Mouse (Mus musculus) limb, embryonic 12.5 days (tissue): Measurements from ENCODE around the gene Stx8. TPM values are rescaled to one million over a fixed set of nuclear protein-coding genes. Genes with fewer than 3 reads are reported as not detected.

Experiments
- ATAC-seq: fragments of 200-750 bp; cut with Nextera tagmentation; 2 replicates; pipeline ENCODE4 v1.8.0; 2017; ENCODE audit warnings: low read depth, moderate TSS enrichment; ENCODE audit not compliant: insufficient number of reproducible peaks, insufficient read depth, low FRiP score, low TSS enrichment
- H3K27ac ChIP-seq: fragments of 300-500 bp; sonication (generic); 2 replicates; pipeline ENCODE4 v1.5.1; 2016; ENCODE audit warnings: mild to moderate bottlenecking, moderate library complexity
- H3K27me3 ChIP-seq: fragments of 300-500 bp; sonication (generic); 2 replicates; pipeline ENCODE4 v1.6.1; 2016; ENCODE audit warnings: mild to moderate bottlenecking, moderate library complexity
- H3K36me3 ChIP-seq: fragments of 300-500 bp; sonication (generic); 2 replicates; pipeline ENCODE4 v1.6.1; 2016; ENCODE audit warnings: mild to moderate bottlenecking, moderate library complexity
- H3K4me1 ChIP-seq: fragments of 300-500 bp; sonication (generic); replicated peaks from 2 replicates; pipeline ENCODE4 v1.6.1; 2016
- H3K4me2 ChIP-seq: fragments of 300-500 bp; sonication (generic); 2 replicates; pipeline ENCODE4 v1.6.1; 2016; ENCODE audit warnings: mild to moderate bottlenecking, moderate library complexity
- H3K4me3 ChIP-seq: fragments of 300-500 bp; sonication (generic); replicated peaks from 2 replicates; pipeline ENCODE4 v1.5.1; 2016; ENCODE audit warnings: mild to moderate bottlenecking
- H3K9ac ChIP-seq: fragments of 300-500 bp; sonication (generic); replicated peaks from 2 replicates; pipeline ENCODE4 v1.6.1; 2016; ENCODE audit warnings: mild to moderate bottlenecking, moderate library complexity
- H3K9me3 ChIP-seq: fragments of 300-500 bp; sonication (generic); 2 replicates; pipeline ENCODE4 v1.6.1; 2016; ENCODE audit warnings: mild to moderate bottlenecking, moderate library complexity
- WGBS: fragments of 180-500 bp; shearing (Covaris S2); methylation state at CpG from one replicate; pipeline ENCODE4 v1.1.7; 2016; 5-methylcytosine and 5-hydroxymethylcytosine counted together
- polyA plus RNA-seq: library from polyadenylated mRNA; unstranded; fragments of >200 nt; fragmentation: Nextera tagmentation; extraction: Ambion mirVana; gene quantifications from 2 replicates; pipeline ENCODE4 v1.2.1, GENCODE M21; 2016

Gene Stx8
- polyA plus RNA-seq, 1 experiment from 2014 or later = 57.9 TPM

- peaks cover 19% of the 10 kb centered on the region; the same call in 1 of the 2 replicates for H3K27me3 ChIP-seq
- H3K4me3 ChIP-seq = no peak overlapping the region
- peak overlapping the region; percentile 20 for H3K4me2 ChIP-seq
- no peak for ATAC-seq
- peak overlapping the region; percentile 78 for H3K27ac ChIP-seq
- peaks cover 3% of the 10 kb centered on the region; the same call in 1 of the 2 replicates for H3K9me3 ChIP-seq
- peaks cover 44% of the 10 kb centered on the region for H3K4me1 ChIP-seq
- no peak overlapping the region for H3K9ac ChIP-seq
- H3K36me3 ChIP-seq = no peaks in the 10 kb centered on the region
- 8% methylated on average over 13 of the region's 13 CpGs for WGBS
Measured at GRCm38 (mm10) chr11:68145066-68145585, 179.1 kb downstream of the Stx8 start.

- no peak for ATAC-seq
- H3K9ac ChIP-seq = peak overlapping the region; percentile 23; the same call in 1 of the 2 replicates
- H3K4me3 ChIP-seq = no peak overlapping the region
- H3K4me1 ChIP-seq = peaks cover 50% of the 10 kb centered on the region
- WGBS = 14% methylated on average over 17 of the region's 17 CpGs
- H3K27ac ChIP-seq = peak overlapping the region; percentile 78
- H3K9me3 ChIP-seq = peaks cover 3% of the 10 kb centered on the region; the same call in 1 of the 2 replicates
- peaks cover 19% of the 10 kb centered on the region; the same call in 1 of the 2 replicates for H3K27me3 ChIP-seq
- H3K36me3 ChIP-seq = no peaks in the 10 kb centered on the region
- peak overlapping the region; percentile 20 for H3K4me2 ChIP-seq
Measured at GRCm38 (mm10) chr11:68145586-68146455, 179.8 kb downstream of the Stx8 start.

GRCm38 (mm10) chr11:68146456-68146851, 180.5 kb downstream of the Stx8 start:
- Histone ChIP-seq H3K27ac (peak overlapping the region; percentile 78), H3K9ac (peak overlapping the region; percentile 23; the same call in 1 of the 2 replicates)
- 19% methylated on average over 4 of the region's 4 CpGs for WGBS

GRCm38 (mm10) chr11:68150938-68151337, 184.9 kb downstream of the Stx8 start:
- H3K36me3 ChIP-seq = no peaks in the 10 kb centered on the region
- H3K4me2 ChIP-seq = no peak overlapping the region
- H3K4me3 ChIP-seq = no peak overlapping the region
- H3K9ac ChIP-seq = no peak overlapping the region
- peak overlapping the region; percentile 35; the same call in 1 of the 2 replicates for H3K27ac ChIP-seq
- peaks cover 19% of the 10 kb centered on the region; the same call in 1 of the 2 replicates for H3K27me3 ChIP-seq
- ATAC-seq = no peak
- 46% methylated on average over 2 of the region's 2 CpGs for WGBS
- H3K9me3 ChIP-seq = no peaks in the 10 kb centered on the region
- peaks cover 27% of the 10 kb centered on the region for H3K4me1 ChIP-seq

More at GRCm38 (mm10) chr11:68146456-68146851, 180.5 kb downstream of the Stx8 start:
- Histone ChIP-seq H3K4me2 (peak overlapping the region; percentile 20; the same call in 1 of the 2 replicates), H3K9me3 (no peaks in the 10 kb centered on the region), H3K27me3 (peaks cover 19% of the 10 kb centered on the region; the same call in 1 of the 2 replicates), H3K36me3 (no peaks in the 10 kb centered on the region), H3K4me3 (no peak overlapping the region), H3K4me1 (peaks cover 56% of the 10 kb centered on the region)
- no peak for ATAC-seq

- no peaks in the 10 kb centered on the region for H3K36me3 ChIP-seq
- no peak for ATAC-seq
- 0 out of 2 replicates have a peak, but pooled peaks cover 4% of the 10 kb centered on the region for H3K9me3 ChIP-seq
- peaks cover 6% of the 10 kb centered on the region for H3K4me1 ChIP-seq
- no peak overlapping the region for H3K9ac ChIP-seq
- H3K4me2 ChIP-seq = no peak overlapping the region
- no peak overlapping the region for H3K27ac ChIP-seq
- H3K27me3 ChIP-seq = no peaks in the 10 kb centered on the region
- no peak overlapping the region for H3K4me3 ChIP-seq
Measured at GRCm38 (mm10) chr11:68155821-68156220, 189.8 kb downstream of the Stx8 start.

GRCm38 (mm10) chr11:68158166-68158565, 192.2 kb downstream of the Stx8 start:
- no peaks in the 10 kb centered on the region for H3K27me3 ChIP-seq
- H3K4me1 ChIP-seq = no peaks in the 10 kb centered on the region
- no peak overlapping the region for H3K27ac ChIP-seq
- H3K9me3 ChIP-seq = 0 out of 2 replicates have a peak, but pooled peaks cover 4% of the 10 kb centered on the region
- H3K4me3 ChIP-seq = no peak overlapping the region
- H3K4me2 ChIP-seq = no peak overlapping the region
- no peaks in the 10 kb centered on the region for H3K36me3 ChIP-seq
- ATAC-seq = no peak
- 81% methylated on average over 3 of the region's 3 CpGs for WGBS
- H3K9ac ChIP-seq = no peak overlapping the region

- 0 out of 2 replicates have a peak, but pooled peaks cover 4% of the 10 kb centered on the region for H3K9me3 ChIP-seq
- 91% methylated on average over 4 of the region's 4 CpGs for WGBS
- H3K9ac ChIP-seq = no peak overlapping the region
- ATAC-seq = no peak
- no peak overlapping the region for H3K4me2 ChIP-seq
- H3K4me1 ChIP-seq = no peaks in the 10 kb centered on the region; the same call in 1 of the 2 replicates
- no peak overlapping the region for H3K27ac ChIP-seq
- H3K36me3 ChIP-seq = no peaks in the 10 kb centered on the region
- H3K27me3 ChIP-seq = no peaks in the 10 kb centered on the region
- H3K4me3 ChIP-seq = no peak overlapping the region
Measured at GRCm38 (mm10) chr11:68159867-68160266, 193.9 kb downstream of the Stx8 start.

- Histone ChIP-seq H3K9ac (no peak overlapping the region), H3K27me3 (no peaks in the 10 kb centered on the region)
- WGBS = 86% methylated on average over 5 of the region's 5 CpGs
Measured at GRCm38 (mm10) chr11:68164408-68164807, 198.4 kb downstream of the Stx8 start.

GRCm38 (mm10) chr11:68168427-68168826, 202.4 kb downstream of the Stx8 start:
- H3K4me1 ChIP-seq = peaks cover 3% of the 10 kb centered on the region; the same call in 1 of the 2 replicates
- H3K36me3 ChIP-seq = no peaks in the 10 kb centered on the region
- H3K9me3 ChIP-seq = no peaks in the 10 kb centered on the region
- ATAC-seq = no peak
- WGBS = 60% methylated on average over 4 of the region's 4 CpGs
- no peak overlapping the region for H3K4me2 ChIP-seq
- no peak overlapping the region for H3K27ac ChIP-seq
- H3K27me3 ChIP-seq = no peaks in the 10 kb centered on the region
- H3K9ac ChIP-seq = no peak overlapping the region
- H3K4me3 ChIP-seq = no peak overlapping the region

More at GRCm38 (mm10) chr11:68164408-68164807, 198.4 kb downstream of the Stx8 start:
- H3K27ac ChIP-seq = no peak overlapping the region
- H3K9me3 ChIP-seq = 0 out of 2 replicates have a peak, but pooled peaks cover 4% of the 10 kb centered on the region
- ATAC-seq = no peak
- no peaks in the 10 kb centered on the region for H3K36me3 ChIP-seq
- H3K4me1 ChIP-seq = no peaks in the 10 kb centered on the region; the same call in 1 of the 2 replicates
- no peak overlapping the region for H3K4me2 ChIP-seq
- H3K4me3 ChIP-seq = no peak overlapping the region

- H3K27me3 ChIP-seq = no peaks in the 10 kb centered on the region
- WGBS = 90% methylated on average over 7 of the region's 7 CpGs
- H3K9ac ChIP-seq = no peak overlapping the region
- H3K4me3 ChIP-seq = no peak overlapping the region
- peaks cover 12% of the 10 kb centered on the region for H3K4me1 ChIP-seq
- H3K27ac ChIP-seq = no peak overlapping the region
- no peaks in the 10 kb centered on the region for H3K36me3 ChIP-seq
- no peaks in the 10 kb centered on the region for H3K9me3 ChIP-seq
- ATAC-seq = no peak
- H3K4me2 ChIP-seq = no peak overlapping the region
Measured at GRCm38 (mm10) chr11:68171973-68172647, 206.1 kb downstream of the Stx8 start.

GRCm38 (mm10) chr11:68172648-68173045, 206.7 kb downstream of the Stx8 start:
- Histone ChIP-seq H3K4me3 (no peak overlapping the region), H3K27ac (no peak overlapping the region), H3K4me2 (no peak overlapping the region), H3K36me3 (no peaks in the 10 kb centered on the region), H3K9ac (no peak overlapping the region), H3K27me3 (no peaks in the 10 kb centered on the region), H3K9me3 (no peaks in the 10 kb centered on the region), H3K4me1 (peaks cover 12% of the 10 kb centered on the region)
- 80% methylated on average over 3 of the region's 4 CpGs for WGBS
- ATAC-seq = no peak
